Mouse (Mus musculus): ENCODE data around the gene Tmod4. TPM values are rescaled to one million over a fixed set of nuclear protein-coding genes. Genes with fewer than 3 reads are reported as not detected.

Tmod4 gene
- total and polyA plus RNA-seq, 3 experiments = 0.47 to 0.81 TPM; not detected in 1

GRCm38 (mm10) chr3:95171105-95171504 lies 46.8 kb downstream of the Tmod4 start:
- in situ Hi-C loops (cut with MboI; ENCODE audit: low pct_ligation_motif_present, low pct_unique_long_range_greater_than_20kb, low sequenced_read_pairs) (no loop called here), dilution Hi-C loops (cut with MboI; ENCODE audit: extremely low pct_ligation_motif_present, extremely low pct_unique_long_range_greater_than_20kb, low sequenced_read_pairs) (no loop called here)
- Histone ChIP-seq H3K27ac (ENCODE audit: insufficient read depth, low read depth) (no peak overlapping the region), H3K36me3 (replicated peaks in 1 of 2; ENCODE audit: control insufficient read depth in 1 of 2, insufficient read depth in 1 of 2, low read length in 1 of 2) (no peaks in the 10 kb centered on the region), H3K9ac (ENCODE audit: insufficient read depth, low read depth) (no peak overlapping the region), H3K4me3 (replicated peaks in 1 of 3; ENCODE audit: low read depth in 2 of 3, low read length in 2 of 3, poor library complexity in 1 of 3) (no peak overlapping the region), H3K27me3 (replicated peaks) (peaks cover 40% of the 10 kb centered on the region), H3K4me2 (ENCODE audit: insufficient read depth, low read depth, poor library complexity, severe bottlenecking) (no peak overlapping the region), H3K4me1 (ENCODE audit: control insufficient read depth in 1 of 2, insufficient read depth in 2 of 2) (peaks cover 0 to 8% of the 10 kb centered on the region in 2 experiments; a peak in 1 of 4 replicates), H3K79me2 (replicated peaks; ENCODE audit: control insufficient read depth, extremely low read depth, insufficient read depth, poor library complexity, severe bottlenecking) (no peaks in the 10 kb centered on the region), H3K9me3 (replicated peaks; ENCODE audit: low read length) (peaks cover 8% of the 10 kb centered on the region)
- no peak for TF ChIP-seq POLR2AphosphoS2 (IDR thresholded peaks at IDR 0.05; ENCODE audit: low read depth, low read length)
- TF ChIP-seq MYC (IDR thresholded peaks at IDR 0.05; ENCODE audit: low read depth, low read length) = no peak
- TF ChIP-seq E2F4 (IDR thresholded peaks at IDR 0.05; ENCODE audit: insufficient replicate concordance, low read depth, low read length) = no peak
- no peak for TF ChIP-seq NRF1 (IDR thresholded peaks at IDR 0.05; ENCODE audit: low read depth, low read length)
- no peak for TF ChIP-seq TBP (conservative IDR thresholded peaks at IDR 0.05; ENCODE audit: low read depth, low read length)
- TF ChIP-seq JUN (IDR thresholded peaks at IDR 0.05; ENCODE audit: insufficient read depth, low read depth, low read length) = no peak
- no peak for TF ChIP-seq ZMIZ1 (IDR thresholded peaks at IDR 0.05; ENCODE audit: low read depth, low read length)
- TF ChIP-seq CHD2 (IDR thresholded peaks at IDR 0.05; ENCODE audit: low read length) = no peak
- no peak for TF ChIP-seq ZNF384 (IDR thresholded peaks at IDR 0.05; ENCODE audit: low read depth, low read length)
- no peak for TF ChIP-seq RCOR1 (conservative IDR thresholded peaks at IDR 0.05; ENCODE audit: low read depth, low read length)
- no peak for TF ChIP-seq ELF1 (IDR thresholded peaks at IDR 0.05; ENCODE audit: low read depth, low read length)
- TF ChIP-seq RAD21 (IDR thresholded peaks at IDR 0.05; ENCODE audit: low read depth, low read length) = no peak
- no peak for TF ChIP-seq MAX (IDR thresholded peaks at IDR 0.05; ENCODE audit: low read length)
- no peak for TF ChIP-seq IRF4 (IDR thresholded peaks at IDR 0.05; ENCODE audit: low read depth, low read length)
- no peak for DNase-seq (ENCODE audit: extremely low read depth)

GRCm38 (mm10) chr3:95172526-95173255 lies 48.4 kb downstream of the Tmod4 start:
- peaks cover 0 to 8% of the 10 kb centered on the region in 2 experiments; a peak in 1 of 4 replicates for H3K4me1 ChIP-seq (ENCODE audit: control insufficient read depth in 1 of 2, insufficient read depth in 2 of 2)
- dilution Hi-C loops (cut with MboI; ENCODE audit: extremely low pct_ligation_motif_present, extremely low pct_unique_long_range_greater_than_20kb, low sequenced_read_pairs) = no loop called here

More at GRCm38 (mm10) chr3:95172526-95173255, 48.4 kb downstream of the Tmod4 start:
- H3K4me2 ChIP-seq (ENCODE audit: insufficient read depth, low read depth, poor library complexity, severe bottlenecking) = no peak overlapping the region
- DNase-seq (ENCODE audit: extremely low read depth) = no peak
- H3K27ac ChIP-seq (ENCODE audit: insufficient read depth, low read depth) = no peak overlapping the region
- in situ Hi-C loops (cut with MboI; ENCODE audit: low pct_ligation_motif_present, low pct_unique_long_range_greater_than_20kb, low sequenced_read_pairs) = no loop called here
- peaks cover 8% of the 10 kb centered on the region for H3K9me3 ChIP-seq (replicated peaks; ENCODE audit: low read length)
- H3K36me3 ChIP-seq (replicated peaks in 1 of 2; ENCODE audit: control insufficient read depth in 1 of 2, insufficient read depth in 1 of 2, low read length in 1 of 2) = no peaks in the 10 kb centered on the region
- no peak overlapping the region for H3K9ac ChIP-seq (ENCODE audit: insufficient read depth, low read depth)
- peaks cover 29% of the 10 kb centered on the region for H3K27me3 ChIP-seq (replicated peaks)
- H3K79me2 ChIP-seq (replicated peaks; ENCODE audit: control insufficient read depth, extremely low read depth, insufficient read depth, poor library complexity, severe bottlenecking) = no peaks in the 10 kb centered on the region
- TF ChIP-seq MEF2A (IDR thresholded peaks at IDR 0.05; ENCODE audit: borderline replicate concordance, low read depth, low read length) = no peak
- TF ChIP-seq MAFK (IDR thresholded peaks at IDR 0.05; ENCODE audit: insufficient replicate concordance, low read length) = no peak
- TF ChIP-seq SIN3A (IDR thresholded peaks at IDR 0.05; ENCODE audit: low read length) = no peak
- TF ChIP-seq USF2 (conservative IDR thresholded peaks at IDR 0.05; ENCODE audit: low read depth, low read length) = no peak
- TF ChIP-seq MYC (IDR thresholded peaks at IDR 0.05; ENCODE audit: low read depth, low read length) = no peak
- no peak for TF ChIP-seq EP300 (IDR thresholded peaks at IDR 0.05; ENCODE audit: low read length)
- no peak for TF ChIP-seq ZNF384 (IDR thresholded peaks at IDR 0.05; ENCODE audit: low read depth, low read length)
- TF ChIP-seq BHLHE40 (IDR thresholded peaks at IDR 0.05; ENCODE audit: low read depth, low read length) = no peak
- TF ChIP-seq POLR2A (IDR thresholded peaks at IDR 0.05; ENCODE audit: low read depth, low read length) = no peak
- TF ChIP-seq NRF1 (IDR thresholded peaks at IDR 0.05; ENCODE audit: low read depth, low read length) = no peak
- H3K4me3 ChIP-seq (replicated peaks in 1 of 3; ENCODE audit: low read depth in 2 of 3, low read length in 2 of 3, poor library complexity in 1 of 3) = no peak overlapping the region
